Mouse (Mus musculus): Measurements from ENCODE around the gene Cdk12. TPM values are rescaled to one million over a fixed set of nuclear protein-coding genes. Genes with fewer than 3 reads are reported as not detected.
"Not testable (repeated sequence)": the region's sequence is repeated elsewhere in the genome, so short reads cannot be mapped to it uniquely, and the experiment has no call there.

Gene Cdk12
- total RNA-seq (2021): 10 to 100 TPM; 50.8 to 53.8 TPM
- long read RNA-seq, experiment 1, partial matches to known transcripts: 1 of 6 reads
- long read RNA-seq, experiment 1, other reads (novel, unspliced or antisense): 5 of 6 reads
- long read RNA-seq, experiment 2, partial matches to known transcripts: 3 of 13 reads
- long read RNA-seq, experiment 2, other reads (novel, unspliced or antisense): 10 of 13 reads

DNA sequence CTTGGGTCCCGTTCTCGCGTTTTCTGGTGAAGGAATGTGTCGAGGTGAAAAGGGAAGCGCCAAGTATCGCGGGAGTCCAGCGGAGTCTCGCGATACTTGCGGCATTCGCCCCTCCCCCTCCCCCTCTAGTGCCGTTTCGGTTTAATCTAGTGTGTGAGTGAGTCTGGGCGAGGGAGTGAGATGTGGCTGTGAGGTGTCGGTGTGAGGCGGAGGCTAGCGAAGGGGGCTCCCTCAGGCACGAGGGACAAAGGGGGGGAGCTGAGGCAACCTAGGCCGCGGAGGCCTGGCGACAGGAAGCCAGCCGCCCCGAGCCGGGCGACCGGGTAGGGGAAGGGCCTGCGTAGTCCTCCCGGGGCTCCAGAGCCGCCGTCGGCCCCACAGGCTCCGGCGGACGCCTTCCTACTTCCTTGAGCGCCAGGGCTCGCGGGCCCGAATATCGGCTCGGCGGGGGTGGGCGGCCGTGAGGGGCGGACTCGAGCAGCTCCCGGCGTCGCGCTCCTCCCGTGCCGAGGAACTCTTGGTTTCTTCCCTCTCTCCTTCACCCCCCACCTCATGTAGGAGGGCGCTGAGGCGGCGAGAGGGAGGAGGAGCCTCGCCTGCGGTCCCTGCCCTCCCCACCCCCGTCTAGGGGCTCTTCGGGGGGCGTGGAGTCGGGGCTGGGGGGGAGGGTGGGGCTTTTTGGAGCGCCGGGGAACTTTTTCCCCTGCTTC is at the start of gene Cdk12:
TSS of gene Cdk12 (plus strand) at position 419 of the 710 bp plus-strand sequence.
- peak; percentile 93 for DNase-seq (ENCODE audit: low spot score in 2 of 2)

DNA sequence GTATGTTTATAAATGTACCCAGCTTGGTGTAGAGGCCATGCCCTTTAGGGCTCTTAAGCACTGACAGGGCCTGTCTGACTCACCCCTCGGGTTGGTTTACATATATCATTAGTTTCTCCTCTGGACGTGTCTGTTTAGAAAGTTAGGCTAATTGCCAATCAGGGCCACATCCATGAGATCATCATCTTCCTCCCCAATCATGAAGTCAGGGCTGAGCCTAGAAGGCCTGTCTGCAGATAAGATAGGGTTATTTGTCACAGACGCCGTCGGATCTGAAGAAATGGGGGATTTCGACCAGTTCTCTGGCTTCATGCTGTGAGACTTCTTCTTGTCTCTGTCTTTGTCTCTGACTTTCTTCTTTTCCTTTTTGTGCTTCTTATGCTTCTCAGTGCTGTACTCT is 47.8 kb upstream of the Cdk12 start:
- no peak for DNase-seq (ENCODE audit: low spot score in 2 of 2)

DNA sequence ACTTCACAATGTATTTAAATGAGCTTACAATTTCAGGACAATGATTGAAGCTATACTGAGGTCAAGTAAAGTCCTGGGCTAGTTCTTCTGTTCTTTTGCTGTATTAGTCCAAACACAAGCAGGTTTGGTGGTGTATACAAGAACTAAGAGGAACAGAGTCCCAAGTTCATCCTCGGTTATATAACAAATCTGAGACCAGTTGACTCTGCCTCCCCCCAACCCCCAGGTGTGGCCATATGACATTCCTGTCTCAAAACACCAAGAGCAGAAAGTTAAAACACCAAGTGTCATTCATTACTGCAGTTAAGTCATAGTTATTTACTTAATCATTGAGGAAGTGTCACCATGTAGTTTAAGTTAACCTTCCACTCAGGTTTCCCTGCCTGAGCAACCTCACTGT is 34.5 kb upstream of the Cdk12 start:
- no peak for DNase-seq (ENCODE audit: low spot score in 2 of 2)

DNA sequence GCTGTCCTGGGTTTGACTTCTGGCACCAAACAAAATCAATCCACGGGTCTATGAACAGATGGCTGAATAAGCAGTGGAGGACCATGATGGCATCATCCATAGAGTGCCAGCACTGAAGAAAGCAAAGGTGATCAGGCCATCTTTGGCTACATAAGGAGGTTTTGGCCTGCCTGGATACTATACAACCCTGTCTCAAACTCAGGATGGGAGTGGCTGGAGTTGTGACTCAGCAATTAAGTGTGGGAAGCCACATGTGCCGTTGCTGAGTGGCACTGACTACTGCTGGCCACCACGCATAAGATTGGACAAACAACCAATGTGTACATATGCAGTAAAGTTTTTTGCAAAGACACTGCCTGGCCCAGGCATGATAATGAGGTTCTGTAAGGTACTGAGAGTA is 20.7 kb upstream of the Cdk12 start:
- DNase-seq (ENCODE audit: low spot score in 2 of 2): not testable (repeated sequence)

DNA sequence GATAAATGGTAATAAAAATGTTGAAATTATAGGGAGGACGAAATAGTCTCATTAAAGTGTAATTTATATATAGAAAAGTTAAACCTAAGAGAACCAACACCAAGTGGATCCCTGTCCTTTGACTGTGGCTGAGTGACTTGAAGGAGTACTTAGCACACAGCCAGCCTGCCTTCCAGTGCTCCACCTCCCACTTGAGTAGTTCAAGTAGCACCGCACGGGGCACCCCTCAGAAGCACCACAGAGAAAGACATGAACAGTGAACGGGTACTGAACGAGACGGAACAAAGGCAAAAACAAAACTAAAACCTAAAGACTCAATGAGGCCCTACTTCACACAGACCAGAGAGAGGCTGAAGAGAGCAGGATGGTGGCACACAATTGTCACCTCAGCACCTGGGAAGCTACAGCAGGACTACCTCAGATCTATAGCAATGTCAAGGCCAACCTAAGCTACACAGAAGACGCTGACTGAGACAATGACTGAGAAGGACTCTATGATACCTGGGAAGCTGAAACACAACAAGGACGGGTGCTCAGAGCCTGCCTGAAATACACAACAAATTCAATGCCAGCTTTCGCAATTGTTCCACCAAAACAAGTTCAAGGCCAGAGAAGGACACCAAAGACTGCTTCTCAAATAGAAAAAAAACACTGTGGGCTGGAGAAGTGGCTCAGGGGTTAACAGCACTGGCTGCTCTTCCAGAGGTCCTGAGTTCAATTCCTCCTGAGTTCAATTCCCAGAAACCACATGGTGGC is 15.0 kb upstream of the Cdk12 start:
- DNase-seq (ENCODE audit: low spot score in 2 of 2): no peak

DNA sequence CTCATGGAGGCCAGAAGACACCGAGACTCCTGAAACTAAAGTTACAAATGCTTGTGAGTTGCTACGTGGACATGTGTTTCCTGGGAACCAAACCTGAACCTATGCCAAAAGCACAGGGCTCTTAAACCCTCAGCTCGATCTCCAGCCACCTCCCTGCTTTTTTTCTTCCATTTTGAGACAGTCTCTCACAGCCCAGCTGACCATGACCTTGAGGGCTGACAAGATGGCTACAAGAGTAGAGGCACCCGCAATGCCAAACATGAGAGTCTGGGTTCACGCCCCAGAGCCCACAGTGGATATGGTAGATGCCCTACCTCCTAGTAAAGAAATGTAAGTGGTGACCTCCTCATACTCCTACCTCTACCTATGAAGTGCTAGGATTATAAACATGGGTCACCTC is 12.0 kb upstream of the Cdk12 start:
- no peak for DNase-seq (ENCODE audit: low spot score in 2 of 2)

DNA sequence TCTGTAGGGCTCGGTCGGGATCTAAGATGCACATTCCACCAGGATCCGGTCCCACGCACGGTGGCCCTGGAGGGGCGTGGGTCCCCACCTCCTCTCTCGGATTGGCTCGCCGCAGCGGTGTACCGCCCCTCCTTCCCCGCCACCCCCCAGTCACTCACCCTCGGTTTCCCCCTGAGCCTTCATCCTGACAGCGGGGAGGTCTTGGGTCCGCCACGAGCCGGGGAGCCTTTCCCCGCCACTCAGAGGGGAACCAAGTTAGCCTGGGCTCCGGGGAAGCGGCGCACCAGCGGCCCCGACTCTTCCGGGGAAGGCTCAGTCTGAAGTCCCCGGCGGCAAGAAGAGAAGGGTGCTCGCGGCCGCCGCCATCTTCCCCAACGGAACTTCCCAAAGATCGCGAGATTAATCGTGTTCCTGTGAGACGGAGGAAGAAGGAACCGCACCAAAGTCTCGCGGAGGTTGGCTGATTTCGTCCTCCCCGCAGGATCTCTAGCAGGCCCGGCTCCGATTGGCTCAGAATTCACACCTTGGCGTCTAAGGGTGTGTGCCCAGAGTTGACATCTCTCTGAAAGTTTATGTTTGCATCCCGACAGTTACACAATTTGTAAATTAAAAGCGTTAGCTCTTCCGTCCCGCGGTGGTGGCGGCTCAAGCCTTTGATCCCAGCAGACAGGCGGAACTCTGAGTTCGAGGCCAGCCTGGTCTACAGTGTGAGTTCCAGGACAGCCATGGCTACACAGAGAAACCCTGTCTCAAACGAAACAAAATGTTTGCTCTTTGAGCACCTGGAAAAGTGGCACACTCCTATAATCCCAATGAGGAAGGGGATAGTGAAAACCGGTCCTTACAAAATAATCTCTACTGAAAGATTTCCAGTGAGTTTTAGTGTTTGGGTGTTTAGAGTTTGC is 9.7 kb upstream of the Cdk12 start, which contains the start of gene Med1:
TSS of gene Med1 (minus strand) at position 393 of the 905 bp plus-strand sequence.
- peak; percentile 66 to 84 for DNase-seq (ENCODE audit: low spot score in 2 of 2)

DNA sequence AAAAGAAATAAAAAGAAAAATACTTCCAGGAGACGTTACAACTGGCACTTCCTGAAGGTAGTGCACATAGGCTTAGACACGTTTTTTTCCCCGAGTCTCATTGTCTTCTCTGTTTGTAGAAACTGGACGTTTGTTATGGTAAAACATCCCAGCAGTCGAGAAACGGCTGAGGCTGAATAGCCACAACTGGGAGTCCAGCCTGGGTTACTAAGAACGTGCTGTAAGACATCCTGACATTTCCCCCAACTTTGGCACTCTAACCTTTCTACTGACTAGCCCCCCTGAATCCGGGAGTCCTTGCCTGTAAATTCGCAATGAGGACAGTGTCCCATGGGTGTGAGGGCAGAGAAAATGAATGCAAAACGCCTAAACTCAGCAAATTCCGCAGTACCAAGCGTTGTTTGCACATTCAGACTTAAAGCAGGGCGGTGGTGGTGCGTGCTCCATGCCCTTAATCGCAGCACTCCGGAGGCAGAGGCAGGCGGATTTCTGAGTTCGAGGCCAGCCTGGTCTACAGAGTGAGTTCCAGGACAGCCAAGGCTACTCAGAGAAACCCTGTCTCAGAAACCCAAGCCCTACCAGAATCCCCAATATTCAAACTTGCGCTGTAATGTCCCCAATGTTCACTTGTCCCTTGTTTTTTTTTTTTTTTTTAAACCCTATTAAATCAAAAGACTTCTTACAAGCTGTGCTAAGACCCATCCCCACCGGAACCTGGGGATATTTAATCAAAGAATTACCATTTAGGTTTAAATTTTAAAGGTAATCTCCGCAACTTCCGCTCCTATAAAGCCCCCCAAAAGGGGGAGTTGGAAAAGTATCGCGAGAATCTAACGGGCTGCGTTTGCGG is 843 bp upstream of the Cdk12 start:
- no peak for DNase-seq (ENCODE audit: low spot score in 2 of 2)

DNA sequence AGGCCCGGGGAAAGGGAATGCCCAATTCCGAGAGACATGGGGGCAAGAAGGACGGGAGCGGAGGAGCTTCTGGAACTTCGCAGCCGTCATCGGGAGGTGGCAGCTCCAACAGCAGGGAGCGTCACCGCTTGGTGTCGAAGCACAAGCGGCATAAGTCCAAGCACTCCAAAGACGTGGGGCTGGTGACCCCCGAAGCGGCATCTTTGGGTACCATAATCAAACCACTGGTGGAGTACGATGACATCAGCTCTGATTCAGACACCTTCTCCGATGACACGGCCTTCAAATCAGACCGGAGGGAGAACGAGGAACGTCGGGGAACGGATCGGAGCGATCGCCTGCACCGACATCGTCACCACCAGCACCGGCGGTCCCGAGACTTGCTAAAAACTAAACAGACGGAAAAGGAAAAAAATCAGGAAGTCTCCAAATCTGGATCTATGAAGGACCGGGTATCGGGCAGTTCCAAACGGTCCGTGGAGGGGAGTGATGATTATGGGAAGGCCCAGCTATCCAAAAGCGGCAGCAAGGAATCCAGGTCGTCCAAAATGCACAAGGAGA is 572 bp downstream of the Cdk12 start:
- DNase-seq (ENCODE audit: low spot score in 2 of 2): no peak

DNA sequence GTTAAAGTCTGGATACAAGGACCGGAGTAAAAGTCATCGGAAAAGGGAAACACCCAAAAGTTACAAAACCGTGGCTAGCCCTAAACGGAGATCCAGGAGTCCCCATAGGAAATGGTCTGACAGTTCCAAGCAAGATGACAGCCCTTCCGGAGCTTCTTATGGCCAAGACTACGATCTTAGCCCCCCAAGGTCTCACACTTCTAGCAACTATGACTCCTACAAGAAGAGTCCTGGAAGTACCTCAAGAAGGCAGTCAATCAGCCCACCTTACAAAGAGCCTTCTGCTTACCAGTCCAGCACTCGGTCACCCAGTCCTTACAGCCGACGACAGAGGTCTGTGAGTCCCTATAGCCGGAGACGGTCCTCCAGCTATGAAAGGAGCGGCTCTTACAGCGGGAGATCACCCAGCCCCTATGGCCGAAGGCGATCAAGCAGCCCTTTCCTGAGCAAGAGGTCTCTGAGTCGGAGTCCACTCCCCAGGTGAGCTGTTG is 1.1 kb downstream of the Cdk12 start:
- no peak for DNase-seq (ENCODE audit: low spot score in 2 of 2)

DNA sequence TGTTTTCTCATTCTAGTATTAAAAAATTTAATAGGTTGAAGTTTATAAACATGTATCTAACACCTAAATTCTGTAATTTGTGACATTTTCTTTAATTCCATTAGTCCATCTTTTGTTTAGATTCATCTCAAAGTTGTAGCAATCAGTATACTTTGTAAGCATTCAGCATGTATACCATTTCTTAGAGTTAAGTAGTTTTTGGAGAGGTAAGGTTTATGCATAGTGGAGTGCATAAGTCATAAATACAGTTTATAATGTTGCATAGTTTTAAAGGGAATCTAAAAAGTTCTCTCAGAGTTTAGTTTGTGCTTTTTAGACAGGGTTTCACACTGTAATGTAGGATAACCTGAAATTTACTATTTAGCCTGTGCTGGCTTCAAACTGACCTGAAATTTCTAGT is 2.6 kb downstream of the Cdk12 start:
- no peak for DNase-seq (ENCODE audit: low spot score in 2 of 2)

DNA sequence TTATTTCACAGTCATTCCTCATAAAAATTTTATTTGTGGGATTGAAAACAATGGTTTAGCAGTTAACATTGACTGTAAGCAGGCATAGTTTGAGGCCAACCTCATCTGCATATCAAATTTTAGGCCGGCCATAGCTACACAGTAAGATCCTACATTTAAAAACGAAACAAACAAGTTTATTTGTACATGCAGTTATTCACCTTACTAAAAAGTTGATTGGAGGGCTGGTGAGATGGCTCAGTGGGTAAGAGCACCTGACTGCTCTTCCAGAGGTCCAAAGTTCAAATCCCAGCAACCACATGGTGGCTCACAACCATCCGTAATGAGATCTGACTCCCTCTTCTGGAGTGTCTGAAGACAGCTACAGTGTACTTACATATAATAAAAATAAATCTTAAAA is 3.4 kb downstream of the Cdk12 start:
- not testable (repeated sequence) for DNase-seq (ENCODE audit: low spot score in 2 of 2)

DNA sequence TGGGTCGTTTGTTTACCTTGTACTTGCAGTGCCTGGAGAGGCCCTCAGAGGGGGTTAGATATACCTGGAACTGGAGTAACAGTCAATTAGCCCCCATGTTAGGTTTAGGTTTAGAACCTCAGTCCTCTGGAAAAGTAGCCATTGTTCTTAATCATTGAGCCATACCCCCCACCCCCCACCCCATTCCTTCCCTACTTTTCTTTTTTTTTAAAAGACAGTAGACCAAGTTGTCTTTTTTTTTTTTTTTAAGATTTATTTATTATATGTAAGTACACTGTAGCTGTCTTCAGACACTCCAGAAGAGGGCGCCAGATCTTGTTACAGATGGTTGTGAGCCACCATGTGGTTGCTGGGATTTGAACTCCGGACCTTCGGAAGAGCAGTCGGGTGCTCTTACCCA is 6.8 kb downstream of the Cdk12 start:
- DNase-seq (ENCODE audit: low spot score in 2 of 2): not testable (repeated sequence)

DNA sequence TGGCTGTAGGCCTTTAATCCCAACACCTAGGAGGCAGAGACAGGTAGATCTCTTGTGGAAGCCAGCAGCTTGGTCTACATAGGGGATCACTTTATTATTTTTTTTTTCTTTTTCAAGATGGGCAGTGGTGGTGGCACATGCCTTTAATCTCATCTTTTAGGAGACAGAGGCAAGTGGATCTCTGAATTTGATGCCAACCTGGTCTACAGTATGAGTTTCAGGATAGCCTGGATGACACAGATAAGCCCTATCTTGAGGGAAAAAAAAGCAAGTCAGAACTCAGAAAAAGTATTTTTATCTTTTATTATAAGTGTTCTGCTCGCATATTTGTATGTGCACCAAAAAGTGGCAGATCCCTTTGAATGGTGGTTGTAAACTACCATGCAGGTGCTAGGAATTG is 10.5 kb downstream of the Cdk12 start:
- DNase-seq (ENCODE audit: low spot score in 2 of 2): no peak

DNA sequence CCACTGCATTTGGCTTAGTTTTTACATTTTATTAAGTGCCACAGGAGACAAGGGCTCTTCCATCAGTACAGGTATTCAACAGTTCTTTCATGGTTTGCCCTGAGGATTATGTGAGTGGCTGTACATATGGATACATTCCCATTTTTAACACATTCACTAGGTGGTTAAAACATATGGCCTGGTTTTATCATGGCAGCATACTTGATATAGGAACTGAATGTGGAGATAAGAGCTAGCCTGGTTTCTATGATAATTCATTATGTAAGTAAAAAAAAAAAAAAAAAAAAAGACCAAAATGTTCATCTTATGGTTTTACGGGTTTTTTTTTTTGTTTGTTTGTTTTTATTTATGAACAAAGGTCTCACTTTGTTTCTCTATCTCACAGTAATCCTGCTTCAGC is 23.5 kb downstream of the Cdk12 start:
- no peak for DNase-seq (ENCODE audit: low spot score in 2 of 2)

DNA sequence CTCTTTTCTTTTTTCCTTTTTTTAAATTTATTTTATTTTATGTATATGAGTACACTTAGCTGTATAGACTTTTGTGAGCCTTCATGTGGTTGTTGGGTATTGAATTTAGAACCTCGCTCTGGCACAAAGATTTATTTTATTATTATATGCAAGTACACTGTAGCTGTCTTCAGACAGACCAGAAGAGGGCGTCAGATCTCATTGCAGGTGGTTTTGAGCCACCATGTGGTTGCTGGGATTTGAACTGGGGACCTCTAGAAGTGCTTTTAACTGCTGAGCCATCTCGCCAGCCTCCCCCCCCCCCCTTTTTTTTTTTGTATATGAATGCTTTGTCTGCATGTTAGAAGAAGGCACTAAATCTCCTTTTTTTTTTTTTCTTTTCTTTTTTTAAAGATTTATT is 35.6 kb downstream of the Cdk12 start:
- DNase-seq (ENCODE audit: low spot score in 2 of 2): no peak

DNA sequence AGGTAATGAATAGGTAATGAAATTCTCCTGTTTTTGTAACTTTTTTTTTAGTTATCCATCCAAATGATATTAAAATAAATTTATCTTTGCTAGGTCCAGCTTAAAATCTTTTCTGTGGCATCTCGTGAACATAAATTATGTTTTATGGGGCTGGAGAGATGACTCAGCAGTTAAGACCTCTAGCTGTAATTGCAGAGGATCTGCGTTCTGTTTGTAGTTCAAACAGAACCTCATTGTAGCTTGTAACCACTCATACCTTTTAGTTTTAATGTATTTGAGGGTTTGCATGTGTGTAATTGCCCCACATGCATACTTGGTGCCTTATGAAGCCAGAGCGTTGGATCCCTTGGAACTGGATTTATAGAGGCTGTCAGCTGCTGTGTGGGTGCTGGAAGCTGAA is 36.1 kb downstream of the Cdk12 start:
- no peak for DNase-seq (ENCODE audit: low spot score in 2 of 2)

DNA sequence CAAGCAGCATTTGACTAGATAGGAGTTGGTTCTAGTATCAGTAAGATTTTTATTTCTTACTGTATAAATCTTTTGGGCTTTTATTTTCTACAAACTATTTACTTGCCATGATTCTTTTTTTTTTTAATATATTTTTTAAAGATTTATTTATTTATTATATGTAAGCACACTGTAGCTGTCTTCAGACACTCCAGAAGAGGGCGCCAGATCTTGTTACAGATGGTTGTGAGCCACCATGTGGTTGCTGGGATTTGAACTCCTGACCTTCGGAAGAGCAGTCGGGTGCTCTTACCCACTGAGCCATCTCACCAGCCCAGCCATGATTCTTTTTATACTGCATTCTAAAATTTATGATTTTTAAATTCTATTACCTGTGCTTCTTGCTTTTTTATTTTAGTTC is 40.1 kb downstream of the Cdk12 start:
- DNase-seq (ENCODE audit: low spot score in 2 of 2): not testable (repeated sequence)

DNA sequence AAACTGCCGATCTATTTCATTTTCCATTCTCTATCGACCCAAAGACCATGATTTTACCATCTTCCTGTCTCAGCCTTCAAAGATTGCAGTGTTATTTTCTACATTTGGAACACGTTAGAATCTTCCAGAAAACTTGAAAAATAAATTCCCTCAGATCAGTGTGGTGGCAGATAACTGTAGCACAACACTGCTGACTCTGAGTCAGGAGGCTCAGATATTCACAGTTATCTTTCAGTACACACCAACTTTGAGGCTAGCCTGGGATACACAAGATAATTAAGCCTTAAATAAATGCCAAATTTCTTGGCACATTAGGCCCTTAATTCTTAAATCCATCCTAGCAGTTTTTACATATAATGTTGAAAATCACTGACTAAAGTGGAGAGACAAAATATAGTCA is 41.6 kb downstream of the Cdk12 start:
- DNase-seq (ENCODE audit: low spot score in 2 of 2): no peak

DNA sequence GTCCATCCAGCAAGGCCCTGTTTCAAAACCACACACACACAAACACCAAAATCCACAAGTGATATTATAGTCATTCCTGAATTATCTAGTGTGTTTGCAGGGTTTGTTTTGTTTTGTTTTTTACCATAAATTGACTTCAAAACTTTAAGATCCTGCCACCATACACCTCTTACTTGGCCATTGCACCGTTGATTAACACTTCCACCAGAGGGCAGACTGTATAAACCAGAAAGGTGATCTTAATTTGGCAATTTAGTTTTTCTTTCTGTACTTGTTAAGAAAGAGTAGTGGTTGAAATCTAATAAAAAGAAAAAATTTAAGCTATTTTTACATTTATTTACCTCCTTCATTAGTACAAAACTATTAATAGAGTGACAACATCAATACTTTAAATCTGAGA is 44.5 kb downstream of the Cdk12 start:
- DNase-seq (ENCODE audit: low spot score in 2 of 2): no peak
